Mouse (Mus musculus): Measurements from ENCODE around the gene Desi1. TPM values are rescaled to one million over a fixed set of nuclear protein-coding genes. Genes with fewer than 3 reads are reported as not detected.
"Not testable (repeated sequence)": the region's sequence is repeated elsewhere in the genome, so short reads cannot be mapped to it uniquely, and the experiment has no call there.

Gene Desi1
- polyA plus RNA-seq, 1 experiment, result 22.7 TPM

DNA sequence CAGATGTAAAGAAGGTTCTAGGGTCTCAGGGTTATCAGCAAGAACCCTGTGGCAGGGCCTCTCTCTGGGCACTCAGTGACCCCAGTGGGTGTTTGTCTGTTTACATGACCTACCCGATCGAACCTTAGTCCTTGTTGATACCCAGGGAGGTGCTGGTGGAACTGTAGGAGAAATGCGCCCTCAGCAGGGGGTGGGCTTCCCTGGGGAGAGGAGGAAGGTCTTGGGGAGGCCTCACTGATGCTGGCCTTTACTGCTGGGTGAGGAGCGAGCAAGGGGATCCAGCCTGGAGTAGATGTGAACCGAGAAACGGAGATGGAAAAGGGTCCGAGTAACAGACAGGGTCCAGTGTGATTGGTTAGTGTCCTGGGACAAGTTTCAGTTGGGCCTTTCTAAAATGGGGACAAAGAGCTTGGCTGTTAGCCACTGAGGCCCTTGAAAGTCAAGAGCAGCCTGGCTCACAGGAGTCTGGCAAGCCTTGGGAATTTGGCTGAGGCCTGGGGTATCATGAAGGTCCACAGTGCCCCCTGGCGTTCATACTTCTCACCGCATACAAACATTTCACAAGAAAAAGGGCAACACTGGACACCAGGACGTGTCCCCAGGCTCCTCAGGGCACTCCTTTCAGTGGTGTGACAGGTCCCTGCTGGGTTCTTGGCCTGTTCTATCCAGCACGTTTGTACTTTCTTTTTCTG lies 44.1 kb downstream of the Desi1 start:
- WGBS, result 59% methylated on average over 11 of the region's 11 CpGs
- no peak overlapping the region for H3K4me3 ChIP-seq (replicated peaks; ENCODE audit: control insufficient read depth, low read depth, low read length)
- no peaks in the 10 kb centered on the region; the same call in 1 of the 2 replicates for H3K4me1 ChIP-seq (ENCODE audit: control insufficient read depth, insufficient read depth, low read length)
- TF ChIP-seq CTCF (IDR thresholded peaks at IDR 0.05; ENCODE audit: control insufficient read depth, insufficient read depth, low read length) (peak; percentile 79), POLR2A (IDR thresholded peaks at IDR 0.05; ENCODE audit: borderline replicate concordance, control insufficient read depth, low read depth, low read length) (no peak)
- no peak overlapping the region for H3K27ac ChIP-seq (ENCODE audit: control insufficient read depth, insufficient read depth, low read depth, low read length, poor library complexity)

- no peak within 1 kb of the TSS for H3K4me3 ChIP-seq (replicated peaks; ENCODE audit: control insufficient read depth, low read depth, low read length)
- TF ChIP-seq POLR2A (IDR thresholded peaks at IDR 0.05; ENCODE audit: borderline replicate concordance, control insufficient read depth, low read depth, low read length), result no peak
- no peak for TF ChIP-seq CTCF (IDR thresholded peaks at IDR 0.05; ENCODE audit: control insufficient read depth, insufficient read depth, low read length)
- 89% methylated on average over 3 of the region's 3 CpGs for WGBS
- H3K27ac ChIP-seq (ENCODE audit: control insufficient read depth, insufficient read depth, low read depth, low read length, poor library complexity), result no peak within 1 kb of the TSS
- no peaks in the 10 kb centered on the region; the same call in 1 of the 2 replicates for H3K4me1 ChIP-seq (ENCODE audit: control insufficient read depth, insufficient read depth, low read length)
These were observed 46.0 kb downstream of the Desi1 start, which contains the start of gene Xrcc6 for GRCm38 (mm10) chr15:81987646-81988045. Gene Xrcc6, plus strand, starts transcription at chr15:81987835.

- H3K4me1 ChIP-seq (ENCODE audit: control insufficient read depth, insufficient read depth, low read length), result no peaks in the 10 kb centered on the region
- 86% methylated on average over 2 of the region's 2 CpGs for WGBS
- no peak overlapping the region for H3K27ac ChIP-seq (ENCODE audit: control insufficient read depth, insufficient read depth, low read depth, low read length, poor library complexity)
- TF ChIP-seq POLR2A (IDR thresholded peaks at IDR 0.05; ENCODE audit: borderline replicate concordance, control insufficient read depth, low read depth, low read length) (no peak), CTCF (IDR thresholded peaks at IDR 0.05; ENCODE audit: control insufficient read depth, insufficient read depth, low read length) (no peak)
- H3K4me3 ChIP-seq (replicated peaks; ENCODE audit: control insufficient read depth, low read depth, low read length), result no peak overlapping the region
These were observed 48.1 kb downstream of the Desi1 start for GRCm38 (mm10) chr15:81985267-81986161.

GRCm38 (mm10) chr15:81982173-81982572 lies 51.5 kb downstream of the Desi1 start:
- Histone ChIP-seq H3K4me3 (replicated peaks; ENCODE audit: control insufficient read depth, low read depth, low read length) (no peak overlapping the region), H3K27ac (ENCODE audit: control insufficient read depth, insufficient read depth, low read depth, low read length, poor library complexity) (no peak overlapping the region), H3K4me1 (ENCODE audit: control insufficient read depth, insufficient read depth, low read length) (no peaks in the 10 kb centered on the region)
- 77% methylated on average over 1 of the region's 1 CpGs for WGBS
- TF ChIP-seq POLR2A (IDR thresholded peaks at IDR 0.05; ENCODE audit: borderline replicate concordance, control insufficient read depth, low read depth, low read length) (no peak), CTCF (IDR thresholded peaks at IDR 0.05; ENCODE audit: control insufficient read depth, insufficient read depth, low read length) (no peak)

- H3K27ac ChIP-seq (ENCODE audit: control insufficient read depth, insufficient read depth, low read depth, low read length, poor library complexity), result no peak within 1 kb of the TSS
- H3K4me3 ChIP-seq (replicated peaks; ENCODE audit: control insufficient read depth, low read depth, low read length), result no peak within 1 kb of the TSS
- WGBS, result 84% methylated on average over 23 of the region's 23 CpGs
- TF ChIP-seq POLR2A (IDR thresholded peaks at IDR 0.05; ENCODE audit: borderline replicate concordance, control insufficient read depth, low read depth, low read length) (no peak), CTCF (IDR thresholded peaks at IDR 0.05; ENCODE audit: control insufficient read depth, insufficient read depth, low read length) (no peak)
- no peaks in the 10 kb centered on the region for H3K4me1 ChIP-seq (ENCODE audit: control insufficient read depth, insufficient read depth, low read length)
These were observed 53.3 kb downstream of the Desi1 start, which contains the start of gene 1700029P11Rik for GRCm38 (mm10) chr15:81980321-81980720. Gene 1700029P11Rik, plus strand, starts transcription at chr15:81980540.

DNA sequence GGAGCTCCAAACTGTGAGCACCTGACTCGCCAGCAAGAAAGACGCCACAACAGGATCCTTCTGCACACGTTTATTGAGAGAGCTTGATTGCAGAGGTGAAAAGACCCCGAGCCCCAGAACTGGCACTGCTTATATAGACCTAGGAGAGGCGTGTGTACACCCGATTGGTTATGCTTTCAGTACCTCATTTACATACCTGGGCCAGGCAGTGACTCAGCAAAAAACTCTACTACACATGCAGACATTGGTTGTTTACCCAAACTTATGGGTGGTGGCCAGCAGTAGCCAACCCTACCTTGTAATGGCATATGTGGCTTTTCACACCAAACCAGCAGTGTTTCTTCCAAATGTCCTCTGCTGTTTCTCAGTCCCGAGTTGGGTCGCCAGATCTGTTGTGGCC lies 58.5 kb downstream of the Desi1 start:
- WGBS, result 88% methylated on average over 8 of the region's 8 CpGs
- H3K27ac ChIP-seq (ENCODE audit: control insufficient read depth, insufficient read depth, low read depth, low read length, poor library complexity); H3K4me1 ChIP-seq (ENCODE audit: control insufficient read depth, insufficient read depth, low read length); H3K4me3 ChIP-seq (replicated peaks; ENCODE audit: control insufficient read depth, low read depth, low read length): not testable (repeated sequence)

GRCm38 (mm10) chr15:81970498-81970897 lies 63.2 kb downstream of the Desi1 start:
- not testable (repeated sequence) for H3K27ac ChIP-seq (ENCODE audit: control insufficient read depth, insufficient read depth, low read depth, low read length, poor library complexity); H3K4me1 ChIP-seq (ENCODE audit: control insufficient read depth, insufficient read depth, low read length); H3K4me3 ChIP-seq (replicated peaks; ENCODE audit: control insufficient read depth, low read depth, low read length)
- 89% methylated on average over 4 of the region's 4 CpGs for WGBS

GRCm38 (mm10) chr15:81969635-81970034 lies 64.0 kb downstream of the Desi1 start:
- WGBS, result 83% methylated on average over 6 of the region's 6 CpGs
- H3K4me1 ChIP-seq (ENCODE audit: control insufficient read depth, insufficient read depth, low read length); H3K4me3 ChIP-seq (replicated peaks; ENCODE audit: control insufficient read depth, low read depth, low read length); H3K27ac ChIP-seq (ENCODE audit: control insufficient read depth, insufficient read depth, low read depth, low read length, poor library complexity): not testable (repeated sequence)

All from bone marrow, adult 2 months (tissue).